Mouse (Mus musculus) cerebellum, adult 2 months (tissue): ENCODE measurements at regions not wholly inside any gene's neighbourhood (a gene's known extent, or its start where the extent isn't known, plus 50 kb on each side); places are given as distances from the start of the nearest gene placed in this dataset.

ENCODE experiments used
- CTCF ChIP-seq: fragments of 200-500 bp; IDR thresholded peaks from 2 replicates; pipeline ENCODE4 v1.5.1; 2011; ENCODE audit warnings: low read depth, mild to moderate bottlenecking, control low read depth, low read length, moderate library complexity, borderline replicate concordance; ENCODE audit not compliant: insufficient read depth
- POLR2A ChIP-seq: fragments of 200-500 bp; IDR thresholded peaks from 2 replicates; pipeline ENCODE4 v1.6.1; 2011; ENCODE audit warnings: low read length, control low read depth, borderline replicate concordance; ENCODE audit not compliant: insufficient read depth

DNA sequence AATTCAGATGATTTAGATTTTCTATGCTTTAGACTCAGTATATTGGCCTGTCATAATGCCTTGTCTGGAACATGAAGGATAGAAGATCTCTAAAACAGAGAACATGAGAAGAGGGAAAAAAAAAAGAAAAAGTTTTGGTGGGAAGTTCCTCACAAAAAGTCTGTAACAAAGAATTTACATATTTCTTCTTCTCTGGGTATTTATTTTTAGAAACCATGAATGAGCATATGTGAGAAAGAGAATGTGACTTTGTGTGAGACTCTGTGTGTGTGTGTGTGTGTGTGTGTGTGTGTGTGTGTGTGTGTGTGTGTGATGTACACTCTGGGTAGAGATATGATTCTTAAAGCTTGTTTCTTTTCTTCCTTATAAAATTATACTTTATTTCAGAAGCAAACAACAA is 109.9 kb downstream of the Arl4a start:
- no peak for TF ChIP-seq POLR2A
- TF ChIP-seq CTCF: no peak
